Mouse (Mus musculus): ENCODE results near the gene Ipo8.

The Ipo8 gene

GRCm38 (mm10) chr6:148761475-148761874, 69.8 kb downstream of the Ipo8 start:
- DNase-seq (ENCODE audit: low read depth, low spot score): peak; percentile 82

GRCm38 (mm10) chr6:148756535-148756934, 74.7 kb downstream of the Ipo8 start:
- DNase-seq (ENCODE audit: low read depth, low spot score): no peak

- DNase-seq (ENCODE audit: low read depth, low spot score): no peak
Measured at GRCm38 (mm10) chr6:148751400-148751799, 79.9 kb downstream of the Ipo8 start.

- DNase-seq (ENCODE audit: low read depth, low spot score): no peak
Measured at GRCm38 (mm10) chr6:148750183-148750582, 81.1 kb downstream of the Ipo8 start.

- no peak for DNase-seq (ENCODE audit: low read depth, low spot score)
Measured at GRCm38 (mm10) chr6:148740521-148741226, 90.6 kb downstream of the Ipo8 start.

GRCm38 (mm10) chr6:148736390-148736789, 94.9 kb downstream of the Ipo8 start:
- peak; percentile 53 for DNase-seq (ENCODE audit: low read depth, low spot score)

GRCm38 (mm10) chr6:148734012-148734411, 97.3 kb downstream of the Ipo8 start:
- DNase-seq (ENCODE audit: low read depth, low spot score): no peak

- DNase-seq (ENCODE audit: low read depth, low spot score): no peak
Measured at GRCm38 (mm10) chr6:148732920-148733319, 98.3 kb downstream of the Ipo8 start.

GRCm38 (mm10) chr6:148728571-148728970, 102.7 kb downstream of the Ipo8 start:
- DNase-seq (ENCODE audit: low read depth, low spot score): no peak

GRCm38 (mm10) chr6:148727871-148728524, 103.3 kb downstream of the Ipo8 start:
- no peak for DNase-seq (ENCODE audit: low read depth, low spot score)

- DNase-seq (ENCODE audit: low read depth, low spot score): no peak
Measured at GRCm38 (mm10) chr6:148724453-148724852, 106.8 kb downstream of the Ipo8 start.

Data from A20 (cell line).